Mouse (Mus musculus) layer of hippocampus, postnatal 10 days (tissue): ENCODE measurements at regions not wholly inside any gene's neighbourhood (a gene's known extent, or its start where the extent isn't known, plus 50 kb on each side); places are given as distances from the start of the nearest gene placed in this dataset.
A peak's percentile ranks its signal among the peaks of the same experiment; 100 is the strongest.

ENCODE experiments used
- DNase-seq, 2 experiments: peaks; one replicate each; pipeline ENCODE4 v3.0.0; 2021; ENCODE audit warnings: low spot score in 2 of 2

DNA sequence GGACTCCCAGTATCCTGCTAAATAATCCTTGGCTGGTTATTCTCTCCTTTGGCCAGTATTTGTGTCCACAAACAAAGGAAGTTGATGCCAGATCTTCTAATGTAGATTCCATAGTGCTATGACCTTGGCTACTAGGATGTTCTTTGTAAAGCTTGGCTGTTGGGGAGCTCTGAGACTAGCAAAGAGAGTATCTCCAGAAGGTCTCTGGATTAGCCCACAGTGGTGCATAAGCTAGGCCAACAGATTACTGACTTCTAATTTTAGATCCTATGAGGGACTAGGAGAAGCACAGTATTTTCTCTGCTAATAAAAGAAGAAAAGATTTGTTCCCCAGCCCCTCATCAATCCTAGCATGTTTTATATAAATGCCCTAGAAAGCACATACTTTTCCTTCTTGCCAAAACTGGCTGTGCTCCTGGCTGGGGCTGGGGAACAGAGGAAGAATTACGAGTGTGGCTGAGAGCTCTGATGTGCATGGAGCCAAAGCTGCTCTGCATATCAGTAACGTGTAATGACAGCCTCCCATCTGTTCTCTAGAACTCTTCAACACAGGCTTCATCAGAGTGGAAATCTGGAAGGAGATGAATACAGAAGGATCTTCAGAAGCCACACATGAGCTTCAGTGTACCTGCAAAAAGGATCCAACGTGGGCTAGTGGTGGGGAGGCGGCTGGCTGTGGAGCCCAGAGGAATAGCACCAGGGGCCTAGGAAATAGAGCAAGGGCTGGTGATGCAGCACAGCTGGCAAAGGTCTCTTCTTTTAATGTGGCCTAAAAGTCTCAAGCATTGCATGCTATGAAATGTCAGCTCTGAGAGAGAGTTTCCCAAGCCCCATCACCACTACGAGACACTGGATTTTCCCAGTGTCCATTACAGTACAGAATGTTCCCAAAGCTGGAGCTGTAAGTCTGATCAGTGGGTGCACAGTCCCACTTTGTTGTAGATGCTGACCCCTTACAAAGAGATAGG is 283.0 kb upstream of the Plxna2 start:
- peak; percentile 34 to 38 for DNase-seq

DNA sequence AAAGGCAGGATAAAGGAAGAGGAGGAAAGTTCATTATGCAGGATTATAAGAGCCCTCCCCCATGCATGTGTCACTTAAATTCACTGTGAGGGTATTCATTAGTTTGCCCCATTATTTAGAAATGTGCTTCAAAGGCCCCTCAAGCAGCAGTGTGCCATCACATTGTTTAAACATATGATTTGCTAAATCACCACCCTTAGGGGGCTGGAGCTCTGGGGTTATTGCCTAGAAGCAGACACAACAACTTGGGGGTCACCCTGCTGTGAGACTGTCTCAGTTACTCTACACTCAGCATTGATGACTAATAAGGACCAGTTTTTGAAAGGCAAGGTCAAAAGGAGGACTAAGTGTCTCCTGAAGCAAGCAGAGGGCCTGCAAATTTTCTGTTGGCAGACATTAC is 285.4 kb upstream of the Plxna2 start:
- no peak for DNase-seq

DNA sequence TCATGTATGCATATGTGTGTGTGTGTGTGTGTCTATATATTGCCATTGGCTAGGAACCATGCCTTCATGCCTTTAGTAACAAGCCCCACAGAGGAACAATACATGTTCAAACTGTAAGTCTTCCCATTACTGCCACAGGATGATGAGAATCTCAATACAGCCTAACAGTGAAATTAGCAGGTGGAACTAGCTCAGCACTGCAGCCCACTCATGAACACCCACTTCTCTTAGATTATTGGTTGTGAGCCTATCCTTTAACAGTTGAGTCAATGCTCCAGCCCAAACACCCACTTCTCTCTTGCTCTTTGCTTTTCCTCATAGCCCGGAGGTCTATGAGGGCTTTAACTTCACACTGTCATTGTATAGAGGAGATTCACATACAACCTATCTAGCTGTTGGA is 287.5 kb upstream of the Plxna2 start:
- no peak for DNase-seq

DNA sequence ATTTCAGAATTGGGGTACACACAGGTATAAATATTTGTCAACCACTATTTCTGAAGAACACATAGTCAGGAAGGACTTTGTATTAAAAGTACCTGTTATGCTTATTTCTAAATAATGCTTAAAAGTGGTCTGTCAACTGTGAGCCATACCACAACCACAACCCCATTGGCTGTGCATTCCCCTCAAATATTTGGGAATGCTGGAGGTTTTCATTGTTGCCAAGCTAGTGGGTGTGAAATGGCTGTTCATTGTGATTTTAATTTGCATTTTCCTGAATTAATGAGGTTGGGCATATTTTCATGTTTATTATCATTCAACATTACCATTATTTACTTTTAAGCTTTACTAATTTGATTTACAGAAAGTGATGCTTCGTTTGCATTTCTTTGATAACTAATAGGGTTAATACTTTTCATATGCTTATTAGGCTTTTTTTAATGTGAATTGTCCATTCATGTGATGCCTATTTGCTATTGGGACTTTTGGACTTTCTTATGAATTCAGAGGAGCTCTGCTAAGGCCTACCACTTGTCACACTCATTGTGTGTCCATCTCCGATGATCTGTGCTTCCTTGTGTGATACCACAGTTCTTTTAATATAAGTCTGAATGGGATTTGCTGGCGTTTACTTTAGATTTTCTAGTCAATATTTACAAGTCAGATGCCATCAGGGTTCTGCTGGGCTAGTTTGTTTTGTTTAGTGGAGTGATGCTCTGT is 297.5 kb upstream of the Plxna2 start:
- DNase-seq: no peak

DNA sequence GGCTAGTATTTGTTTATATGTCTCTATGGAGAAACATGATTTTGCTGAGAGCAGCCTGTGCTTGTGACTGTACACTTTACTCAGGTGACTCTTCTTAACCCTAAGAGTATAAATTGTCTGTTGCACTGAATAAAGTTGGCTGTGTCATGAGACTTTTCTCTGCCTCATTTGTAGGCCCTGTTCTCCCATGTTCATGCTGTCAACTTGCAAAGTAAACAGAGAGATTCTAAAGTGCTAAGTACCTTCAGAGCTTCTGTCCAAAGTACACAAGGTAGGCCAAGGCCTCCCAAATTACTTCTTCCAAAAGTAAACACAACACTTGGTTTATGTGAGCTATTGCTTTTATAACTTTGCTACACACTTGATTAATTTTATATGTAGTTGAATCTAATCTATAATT is 299.7 kb upstream of the Plxna2 start:
- no peak for DNase-seq

DNA sequence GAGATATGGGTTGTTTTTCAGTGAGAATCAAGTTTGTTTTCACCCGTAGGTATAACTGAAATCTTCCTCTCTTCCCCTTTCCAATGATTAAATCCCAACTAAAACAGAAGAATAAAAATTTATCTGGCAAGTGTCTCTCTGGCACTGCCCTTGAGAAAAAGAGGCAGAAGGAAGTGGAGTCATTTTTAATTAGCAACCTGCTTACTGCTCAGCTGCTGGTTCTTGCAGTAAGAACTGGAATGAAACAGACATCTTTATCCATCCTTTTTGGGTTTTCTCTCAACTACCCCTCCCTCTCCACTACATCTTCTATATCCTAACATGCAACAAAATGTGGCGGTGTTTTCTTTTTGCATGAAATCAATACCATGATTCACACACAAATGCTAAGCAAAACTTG is 302.4 kb upstream of the Plxna2 start:
- no peak for DNase-seq

DNA sequence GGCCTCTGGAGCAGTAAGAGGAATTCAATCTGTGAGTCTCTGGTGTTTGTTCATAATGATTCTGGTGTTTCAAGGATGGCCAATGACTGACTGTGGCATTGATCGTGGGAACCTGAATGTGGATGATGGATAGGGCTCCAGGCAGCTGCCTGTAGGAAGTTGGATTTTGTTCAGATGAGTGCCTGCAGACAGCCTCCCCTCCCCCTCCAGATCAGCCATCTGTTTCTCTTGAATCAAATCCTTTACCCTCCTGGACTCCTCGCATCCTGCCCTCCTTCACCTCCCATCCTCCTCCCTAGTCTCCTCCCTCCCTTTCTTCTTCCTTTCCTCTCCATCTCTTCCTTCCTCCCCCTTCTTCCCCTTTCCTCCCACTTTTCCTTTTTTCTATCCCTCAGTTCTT is 307.6 kb upstream of the Plxna2 start:
- no peak for DNase-seq

DNA sequence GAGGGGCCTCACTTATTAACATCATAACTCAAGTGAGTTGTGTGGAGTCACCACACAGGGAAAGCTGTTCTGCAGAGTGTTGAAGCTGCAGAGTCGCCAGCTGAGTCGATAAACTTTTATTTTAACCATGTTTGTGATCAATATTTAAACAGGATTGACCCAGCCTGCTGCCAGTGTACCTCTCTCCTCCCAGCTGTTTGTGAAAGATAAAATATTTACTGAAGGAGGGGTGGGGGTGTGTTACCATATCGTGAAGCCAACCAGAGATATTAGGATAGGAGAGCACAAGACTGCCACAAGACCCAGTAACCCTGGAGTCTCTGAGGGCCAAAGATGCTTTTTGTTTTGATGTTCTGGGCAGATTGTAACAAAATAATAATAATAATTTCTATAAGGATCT is 309.4 kb upstream of the Plxna2 start:
- DNase-seq: no peak

DNA sequence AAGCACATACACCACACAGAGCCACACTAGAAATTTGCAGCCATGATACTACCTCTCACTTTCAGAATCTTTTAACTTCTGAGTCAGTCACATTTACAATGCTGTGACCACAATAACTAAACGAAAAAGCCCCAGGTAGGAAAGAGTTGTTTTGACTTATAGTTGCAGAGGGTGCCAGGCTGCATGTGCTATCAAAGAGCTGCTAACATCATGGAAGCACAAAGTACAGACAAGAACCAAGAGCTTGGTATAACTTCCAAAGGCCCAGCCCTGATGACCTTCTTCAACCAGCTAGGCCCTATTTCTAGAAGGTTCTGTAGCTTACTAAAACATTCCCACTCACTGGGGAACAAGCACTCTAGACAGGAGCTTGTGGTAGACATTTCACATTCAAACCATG is 314.1 kb upstream of the Plxna2 start:
- DNase-seq: peak in 1 of 2 experiments; percentile 4

DNA sequence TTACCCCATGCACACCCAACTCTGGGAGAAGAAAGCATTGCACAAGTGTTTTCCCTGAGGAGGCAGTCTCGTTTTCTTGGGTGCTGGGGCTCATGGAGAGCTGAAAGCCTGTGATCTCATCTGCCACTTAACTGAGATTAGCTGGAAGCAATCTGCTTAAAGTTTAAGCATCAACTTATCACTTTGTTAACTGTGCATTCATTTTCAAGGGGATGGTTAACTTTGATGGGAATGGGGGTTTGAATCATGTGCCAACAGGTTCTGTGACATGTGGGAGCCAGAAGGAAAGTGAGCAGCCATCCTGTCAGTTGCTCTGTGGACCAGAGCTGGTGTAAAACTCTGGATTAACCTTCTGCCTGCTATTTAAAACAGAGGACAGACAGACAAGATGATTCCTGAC is 315.2 kb upstream of the Plxna2 start:
- DNase-seq: no peak

DNA sequence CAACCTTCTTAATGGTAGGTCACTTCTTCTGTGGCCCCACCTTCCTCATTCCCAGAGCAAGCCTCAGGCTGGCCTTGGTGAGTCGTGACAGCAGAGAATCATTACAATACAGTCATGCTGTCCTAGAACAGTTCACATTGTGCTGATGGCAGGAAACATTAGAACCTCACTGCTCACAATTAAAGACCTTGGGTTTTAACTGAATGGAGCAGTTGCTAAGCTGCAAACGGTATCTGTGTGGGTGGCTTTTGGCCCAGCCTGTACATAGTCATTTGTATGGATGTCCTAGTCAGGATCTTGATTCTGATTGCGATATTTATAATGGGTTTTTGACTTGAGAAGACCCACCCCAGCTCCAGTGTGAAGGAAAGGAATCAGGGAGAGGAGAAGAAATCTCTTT is 336.1 kb upstream of the Plxna2 start:
- DNase-seq: no peak

DNA sequence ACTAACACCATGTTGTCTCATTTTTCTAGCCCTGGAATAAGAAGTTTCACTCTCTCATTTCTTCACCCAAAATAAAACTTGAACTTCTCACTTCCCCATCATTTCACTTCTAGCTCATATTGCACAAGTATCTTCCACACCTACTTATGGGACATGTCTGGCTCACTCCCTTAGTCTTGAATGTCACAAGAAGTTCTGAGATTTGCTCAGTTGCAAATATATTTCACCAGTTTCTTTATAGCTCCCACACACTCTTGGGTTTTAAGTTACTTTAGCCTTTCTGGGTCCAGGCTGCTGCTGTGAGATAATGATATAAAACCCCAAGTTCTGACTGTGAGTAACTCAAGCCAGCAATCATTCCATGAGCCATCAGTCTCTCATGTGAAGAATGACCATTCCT is 350.0 kb upstream of the Plxna2 start:
- no peak for DNase-seq

DNA sequence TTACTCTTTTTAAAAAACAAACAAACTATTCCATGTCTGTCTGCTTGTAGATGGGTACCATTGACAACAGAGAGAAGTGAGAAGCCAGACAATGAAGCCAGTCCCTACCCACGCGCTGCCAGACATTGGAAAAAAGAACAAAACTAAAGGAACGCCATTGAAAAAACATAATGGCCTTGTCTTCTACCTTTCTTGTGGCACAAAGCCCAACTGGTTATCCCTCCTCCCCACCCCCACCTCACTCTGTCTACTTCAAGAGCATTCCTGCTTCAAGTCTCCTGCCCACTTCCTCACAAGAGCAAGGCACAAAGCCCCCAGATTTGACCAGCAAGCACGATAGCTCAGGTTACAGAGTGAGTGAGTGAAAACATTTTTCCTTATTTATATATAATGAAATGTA is 355.6 kb upstream of the Plxna2 start:
- no peak for DNase-seq

DNA sequence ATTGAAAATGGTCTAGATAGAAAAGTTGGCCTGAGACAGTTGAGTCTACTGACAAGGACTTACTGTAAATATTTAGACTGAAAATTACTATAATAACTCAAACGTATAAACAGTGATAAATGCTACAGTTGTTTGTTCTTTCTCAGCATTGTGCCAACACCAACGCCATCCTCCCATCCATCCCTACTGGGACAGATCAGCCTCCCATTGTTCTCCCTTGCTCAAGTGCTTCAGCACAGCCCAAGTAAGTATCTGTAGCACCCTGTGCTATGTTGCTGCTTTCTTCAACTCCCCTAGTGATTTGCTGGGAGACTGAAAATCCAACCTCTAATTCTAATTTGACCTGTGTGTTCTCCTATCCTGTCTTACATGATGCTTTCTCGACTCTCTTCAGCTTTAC is 358.1 kb upstream of the Plxna2 start:
- no peak for DNase-seq

DNA sequence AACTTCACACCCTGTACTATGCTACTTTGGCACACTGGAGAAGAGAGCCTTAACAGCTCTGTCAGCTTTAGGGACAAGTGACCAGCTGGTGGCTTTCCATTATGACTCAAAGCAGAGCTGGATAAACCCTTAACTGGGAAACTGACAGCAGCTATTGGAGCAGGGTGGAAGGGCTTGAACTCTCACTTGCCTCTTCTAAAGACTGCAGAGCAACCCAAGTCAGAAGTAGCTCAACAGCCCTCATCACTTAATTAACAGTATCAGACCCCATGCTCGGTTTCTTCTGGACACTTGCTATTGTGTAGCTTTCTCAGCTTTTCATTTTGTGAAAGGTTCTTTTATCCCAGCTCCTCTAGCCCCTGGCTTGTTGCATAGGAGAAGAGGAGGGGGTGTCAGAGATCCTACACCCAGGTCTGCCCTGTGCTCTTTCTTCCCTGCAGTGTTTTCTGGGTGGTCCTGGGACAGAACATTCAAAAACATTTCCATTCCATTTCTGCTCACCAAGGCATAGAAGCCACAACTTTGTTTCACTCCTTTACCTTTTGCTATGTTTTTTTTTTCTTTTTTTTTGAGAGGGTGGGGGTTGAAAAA is 373.1 kb upstream of the Plxna2 start:
- DNase-seq: no peak

DNA sequence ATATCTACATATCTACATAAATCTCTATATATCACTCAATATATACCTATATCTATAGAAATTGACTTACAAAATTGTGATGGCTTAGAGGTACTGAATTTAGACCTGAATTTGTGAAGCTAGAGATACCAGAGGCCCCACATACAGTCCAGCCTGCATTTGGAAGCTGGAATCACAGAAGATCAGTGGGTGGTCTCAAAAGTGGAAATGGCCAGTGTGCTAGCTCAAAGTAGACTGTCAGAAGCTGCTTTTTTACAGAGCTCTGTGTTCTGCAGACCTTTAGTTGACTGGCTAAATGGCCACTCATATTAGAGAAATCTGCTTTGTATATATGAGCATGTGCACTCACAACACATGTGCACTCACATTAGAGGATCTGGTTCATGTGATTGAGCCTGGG is 376.9 kb upstream of the Plxna2 start:
- DNase-seq: no peak

DNA sequence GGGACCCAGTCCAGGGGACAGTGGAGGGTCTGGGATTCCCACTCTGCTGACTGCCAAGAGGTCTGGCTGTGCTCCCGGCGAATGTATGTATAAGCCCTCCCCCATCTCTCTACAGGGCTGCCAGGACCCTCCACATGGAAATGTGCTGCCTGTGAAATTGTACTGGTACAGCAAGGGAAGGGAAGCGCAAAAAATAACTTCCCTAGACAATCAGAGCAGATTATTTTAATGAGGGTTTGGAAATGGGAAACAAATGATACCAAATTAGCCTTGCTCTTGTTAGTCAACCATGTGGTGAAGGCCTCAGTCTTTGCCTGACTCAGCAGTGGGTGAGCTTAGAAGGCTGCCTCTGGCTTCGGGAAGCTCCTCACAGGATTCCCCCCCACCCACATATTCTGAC is 386.8 kb upstream of the Plxna2 start:
- no peak for DNase-seq

DNA sequence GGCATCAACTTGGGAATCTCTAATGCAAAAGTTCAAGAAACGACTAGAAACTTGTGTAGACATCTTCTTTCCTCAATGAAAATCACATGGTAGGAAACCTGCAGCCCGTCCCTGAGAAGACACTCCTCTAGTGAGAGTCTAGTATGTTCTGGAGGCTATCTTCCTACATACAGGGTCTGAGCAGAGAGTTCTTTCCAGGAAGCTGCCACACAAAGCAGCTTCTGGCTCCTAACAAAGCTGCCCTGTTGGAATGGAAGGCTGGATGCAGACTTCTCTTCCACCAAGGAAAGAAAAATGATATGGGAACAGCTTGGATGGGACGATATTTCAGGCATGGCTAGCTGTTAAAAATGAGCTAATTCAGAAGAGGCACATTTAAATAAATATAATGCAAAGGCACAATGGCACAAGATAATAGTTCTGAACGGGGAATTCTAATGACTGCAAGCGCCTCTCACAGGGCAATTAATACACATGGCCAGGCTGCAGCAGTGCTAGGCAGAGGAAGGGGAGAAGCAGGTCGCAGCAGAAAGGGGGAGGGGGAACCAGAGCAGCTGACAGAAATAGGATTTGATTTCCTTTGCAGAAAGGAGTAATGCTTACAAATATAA is 391.4 kb upstream of the Plxna2 start:
- peak; percentile 14 to 38 for DNase-seq

DNA sequence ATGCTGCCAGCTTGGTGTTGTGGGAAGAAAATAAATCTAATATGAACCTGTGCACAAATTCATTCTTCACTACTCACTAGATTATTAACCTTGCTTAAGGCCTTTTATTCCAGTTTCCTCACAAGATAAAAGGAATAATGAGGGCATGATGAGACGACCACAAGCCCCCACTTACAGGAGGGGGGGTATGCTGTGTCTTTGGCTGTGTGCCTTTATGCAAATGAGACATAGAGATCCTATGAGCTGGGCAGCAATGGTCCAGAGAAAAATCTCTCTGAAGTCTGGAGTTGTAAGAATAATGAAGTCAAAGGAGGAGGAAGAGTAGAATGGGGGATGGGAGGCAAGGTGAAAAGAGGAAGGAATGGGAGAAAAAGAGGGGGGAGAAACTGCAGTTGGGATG is 392.2 kb upstream of the Plxna2 start:
- DNase-seq: no peak

DNA sequence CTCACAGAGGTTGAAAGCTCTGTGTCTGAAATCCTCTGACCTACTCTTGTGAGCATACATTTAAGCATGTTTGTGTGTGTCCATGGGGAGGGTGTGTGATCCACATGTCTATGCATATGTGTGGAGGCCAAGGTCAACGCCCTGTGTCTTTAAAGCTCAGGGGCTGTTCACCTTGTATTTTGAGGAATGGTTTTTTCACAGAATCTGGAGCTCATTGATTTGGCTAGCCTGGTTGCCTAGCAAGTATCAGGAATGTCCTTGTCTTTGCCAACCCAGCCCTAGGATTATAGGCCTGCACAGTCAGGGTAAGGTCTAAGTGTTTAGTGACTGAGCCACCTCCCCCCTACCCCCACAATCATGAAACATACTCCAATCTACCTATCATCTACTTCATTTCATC is 394.0 kb upstream of the Plxna2 start:
- no peak for DNase-seq

DNA sequence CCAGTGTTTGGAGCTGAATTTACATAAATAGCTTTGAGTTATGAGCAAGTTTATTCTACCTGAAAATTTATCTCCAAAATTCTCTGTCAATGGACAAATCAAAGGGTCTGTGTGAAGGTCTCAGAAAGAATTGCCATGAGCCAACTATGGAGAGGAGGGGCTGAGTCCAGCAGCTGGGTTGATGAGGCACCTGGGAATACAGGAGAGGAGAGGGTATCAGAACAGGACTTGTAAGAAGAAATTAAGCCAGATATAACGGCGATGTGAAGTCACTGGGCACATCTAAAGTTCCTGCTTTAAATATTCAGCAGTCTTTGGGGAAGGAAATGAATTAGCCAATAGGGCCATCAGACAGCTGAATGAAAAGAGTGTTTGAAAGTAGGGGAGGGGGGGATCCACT is 394.4 kb upstream of the Plxna2 start:
- DNase-seq: no peak

DNA sequence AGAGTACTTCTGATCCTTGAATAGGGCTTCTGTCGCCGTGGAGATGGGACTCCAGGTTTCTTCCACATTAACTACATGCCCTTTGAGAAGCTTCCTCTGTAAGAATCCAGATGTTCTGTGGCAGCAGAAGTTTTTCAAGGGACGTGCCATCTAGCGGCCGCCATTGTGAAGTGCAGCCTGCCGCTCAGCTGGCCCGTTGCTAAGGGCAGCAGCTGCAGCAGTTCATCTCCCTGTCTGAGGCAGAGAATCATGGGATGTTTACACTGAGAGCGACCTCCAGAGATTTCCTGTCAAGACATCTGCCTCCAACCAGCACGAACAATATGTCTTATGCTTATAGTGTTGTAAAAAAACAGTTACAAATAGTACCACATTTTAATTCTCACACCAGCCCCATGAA is 395.0 kb upstream of the Plxna2 start:
- DNase-seq: peak; percentile 71 to 79
